Mouse (Mus musculus): ENCODE measurements around the gene Flrt2.
"Not testable (repeated sequence)": the region's sequence is repeated elsewhere in the genome, so short reads cannot be mapped to it uniquely, and the experiment has no call there.

The Flrt2 gene

GRCm38 (mm10) chr12:95691961-95692767 is at the start of gene Flrt2:
Gene Flrt2, plus strand, starts transcription at chr12:95692226.
- peak; percentile 25 to 31 for DNase-seq

GRCm38 (mm10) chr12:95642226-95642625 is 49.8 kb upstream of the Flrt2 start:
- DNase-seq: no peak

- DNase-seq: not testable (repeated sequence)
Measured at GRCm38 (mm10) chr12:95647179-95647578, 44.8 kb upstream of the Flrt2 start.

GRCm38 (mm10) chr12:95652172-95653156 is 39.6 kb upstream of the Flrt2 start:
- no peak for DNase-seq

- no peak for DNase-seq
Measured at GRCm38 (mm10) chr12:95656594-95656993, 35.4 kb upstream of the Flrt2 start.

- no peak for DNase-seq
Measured at GRCm38 (mm10) chr12:95667296-95667695, 24.7 kb upstream of the Flrt2 start.

GRCm38 (mm10) chr12:95675711-95676110 is 16.3 kb upstream of the Flrt2 start:
- DNase-seq: no peak

GRCm38 (mm10) chr12:95690819-95691218 is 1.2 kb upstream of the Flrt2 start:
- peak in 1 of 2 experiments; percentile 10 for DNase-seq

GRCm38 (mm10) chr12:95692948-95693650 is 1.1 kb downstream of the Flrt2 start:
- peak in 1 of 2 experiments; percentile 20 for DNase-seq

- DNase-seq: peak; percentile 20 to 35
Measured at GRCm38 (mm10) chr12:95693651-95694471, 1.8 kb downstream of the Flrt2 start.

GRCm38 (mm10) chr12:95694507-95694906 is 2.5 kb downstream of the Flrt2 start:
- DNase-seq: no peak

- peak; percentile 61 to 65 for DNase-seq
Measured at GRCm38 (mm10) chr12:95694991-95695833, 3.2 kb downstream of the Flrt2 start.

GRCm38 (mm10) chr12:95695834-95696521 is 4.0 kb downstream of the Flrt2 start:
- DNase-seq: peak in 1 of 2 experiments; percentile 16

GRCm38 (mm10) chr12:95696522-95697025 is 4.5 kb downstream of the Flrt2 start:
- DNase-seq: no peak

- no peak for DNase-seq
Measured at GRCm38 (mm10) chr12:95698556-95698955, 6.5 kb downstream of the Flrt2 start.

- DNase-seq: no peak
Measured at GRCm38 (mm10) chr12:95700746-95701145, 8.7 kb downstream of the Flrt2 start.

GRCm38 (mm10) chr12:95701580-95701979 is 9.6 kb downstream of the Flrt2 start:
- no peak for DNase-seq

GRCm38 (mm10) chr12:95705006-95705405 is 13.0 kb downstream of the Flrt2 start:
- no peak for DNase-seq

- no peak for DNase-seq
Measured at GRCm38 (mm10) chr12:95723265-95723664, 31.2 kb downstream of the Flrt2 start.

- DNase-seq: no peak
Measured at GRCm38 (mm10) chr12:95734075-95734474, 42.0 kb downstream of the Flrt2 start.
